Mouse (Mus musculus) erythroblast, adult 5-6 weeks (primary cell): ENCODE measurements around the gene Mrpl1. TPM values are rescaled to one million over a fixed set of nuclear protein-coding genes. Genes with fewer than 3 reads are reported as not detected.

Experiments
- ATAC-seq: replicated peaks from 2 replicates; pipeline ENCODE4 v1.8.0; 2016; ENCODE audit warnings: moderate number of reproducible peaks, mild to moderate bottlenecking, moderate TSS enrichment, inconsistent platforms; ENCODE audit not compliant: poor library complexity, low FRiP score, severe bottlenecking
- total RNA-seq, 2 experiments: library from RNA; stranded (forward) in 1 of 2; stranded (reverse) in 1 of 2; fragments of 150-400 nt in 1 of 2; fragments of 200-764, 138-1000 nt in 1 of 2; gene quantifications; 2 replicates each; pipeline versions ENCODE4 v1.2.3 to v1.2.4; 2015 to 2017; ENCODE audit warnings: low replicate concordance in 2 of 2

The Mrpl1 gene
- total RNA-seq (2015; ENCODE audit: low replicate concordance), result 5.0 and 7.1 TPM in 2 replicates
- 6.8 and 15.6 TPM in 2 replicates for total RNA-seq (2017; ENCODE audit: low replicate concordance)

GRCm38 (mm10) chr5:96209459-96209858 lies at the start of gene Mrpl1:
TSS of gene Mrpl1 (plus strand) at chr5:96209493.
- peak; percentile 56 for ATAC-seq

- ATAC-seq, result no peak
Measured at GRCm38 (mm10) chr5:96160467-96161262, 48.6 kb upstream of the Mrpl1 start.

GRCm38 (mm10) chr5:96161263-96161577 lies 48.1 kb upstream of the Mrpl1 start:
- ATAC-seq, result no peak; the same call in 1 of the 2 replicates

GRCm38 (mm10) chr5:96161578-96162398 lies 47.5 kb upstream of the Mrpl1 start:
- ATAC-seq, result peak; percentile 24; the same call in 1 of the 2 replicates

- peak; percentile 89 for ATAC-seq
Measured at GRCm38 (mm10) chr5:96162399-96163331, 46.6 kb upstream of the Mrpl1 start.

- ATAC-seq, result no peak
Measured at GRCm38 (mm10) chr5:96163396-96164020, 45.8 kb upstream of the Mrpl1 start.

GRCm38 (mm10) chr5:96164021-96164411 lies 45.3 kb upstream of the Mrpl1 start, which contains the start of gene Cnot6l:
TSS of gene Cnot6l (minus strand) at chr5:96164171.
- ATAC-seq, result no peak

GRCm38 (mm10) chr5:96166761-96167160 lies 42.5 kb upstream of the Mrpl1 start:
- ATAC-seq, result no peak

- ATAC-seq, result no peak
Measured at GRCm38 (mm10) chr5:96170443-96170842, 38.9 kb upstream of the Mrpl1 start.

- ATAC-seq, result no peak
Measured at GRCm38 (mm10) chr5:96171765-96172164, 37.5 kb upstream of the Mrpl1 start.

- no peak for ATAC-seq
Measured at GRCm38 (mm10) chr5:96176121-96176520, 33.2 kb upstream of the Mrpl1 start.

- ATAC-seq, result no peak
Measured at GRCm38 (mm10) chr5:96176879-96177358, 32.4 kb upstream of the Mrpl1 start.

- no peak for ATAC-seq
Measured at GRCm38 (mm10) chr5:96183211-96183610, 26.1 kb upstream of the Mrpl1 start.

- ATAC-seq, result no peak
Measured at GRCm38 (mm10) chr5:96183987-96184386, 25.3 kb upstream of the Mrpl1 start.

- ATAC-seq, result no peak
Measured at GRCm38 (mm10) chr5:96189761-96190160, 19.5 kb upstream of the Mrpl1 start.

- no peak for ATAC-seq
Measured at GRCm38 (mm10) chr5:96191251-96191650, 18.0 kb upstream of the Mrpl1 start.

GRCm38 (mm10) chr5:96196547-96197052 lies 12.7 kb upstream of the Mrpl1 start:
- ATAC-seq, result no peak

- no peak for ATAC-seq
Measured at GRCm38 (mm10) chr5:96198271-96198670, 11.0 kb upstream of the Mrpl1 start.

GRCm38 (mm10) chr5:96200269-96200668 lies 9.0 kb upstream of the Mrpl1 start:
- no peak for ATAC-seq
